Mouse (Mus musculus): ENCODE data around the gene Notch2.

GRCm38 (mm10) chr3:98086441-98086840 lies 73.1 kb downstream of the Notch2 start:
- no peak for TF ChIP-seq POLR2A (IDR thresholded peaks at IDR 0.05; ENCODE audit: control insufficient read depth, extremely low read depth, insufficient read depth, low read length, poor library complexity)
- no peak for TF ChIP-seq CTCF (IDR thresholded peaks at IDR 0.05; ENCODE audit: borderline replicate concordance, control insufficient read depth, extremely low read depth, insufficient read depth, low read length, poor library complexity)

Measured in thymus, adult 2 months (tissue).